Mouse (Mus musculus) limb, embryonic 11.5 days (tissue): ENCODE measurements around the gene Plekhm2. TPM values are rescaled to one million over a fixed set of nuclear protein-coding genes. Genes with fewer than 3 reads are reported as not detected.

ENCODE experiments used
- ATAC-seq: fragments of 200-750 bp; cut with Nextera tagmentation; 2 replicates; pipeline ENCODE4 v1.8.0; 2017; ENCODE audit warnings: low read depth; ENCODE audit not compliant: insufficient number of reproducible peaks, low FRiP score, low TSS enrichment
- DNase-seq: peaks from one replicate; pipeline ENCODE4 v3.0.0-alpha.2; 2015; ENCODE audit warnings: low spot score
- H3K27ac ChIP-seq: fragments of 300-500 bp; sonication (generic); replicated peaks from 2 replicates; pipeline ENCODE4 v1.5.1; 2014; ENCODE audit warnings: low read depth, mild to moderate bottlenecking, low read length
- H3K27me3 ChIP-seq: fragments of 300-500 bp; sonication (generic); 2 replicates; pipeline ENCODE4 v1.6.1; 2014; ENCODE audit warnings: mild to moderate bottlenecking, low read length, mixed read lengths; ENCODE audit not compliant: control insufficient read depth, insufficient read depth
- H3K36me3 ChIP-seq: fragments of 300-500 bp; sonication (generic); 2 replicates; pipeline ENCODE4 v1.6.1; 2014; ENCODE audit warnings: mild to moderate bottlenecking, low read length, moderate library complexity, mixed read lengths; ENCODE audit not compliant: control insufficient read depth, insufficient read depth
- H3K4me1 ChIP-seq: fragments of 300-500 bp; sonication (generic); 2 replicates; pipeline ENCODE4 v1.6.1; 2014; ENCODE audit warnings: low read length, mixed read lengths; ENCODE audit not compliant: control insufficient read depth, insufficient read depth
- H3K4me2 ChIP-seq: fragments of 300-500 bp; sonication (generic); 2 replicates; pipeline ENCODE4 v1.6.1; 2014; ENCODE audit warnings: low read depth, mild to moderate bottlenecking, moderate library complexity; ENCODE audit not compliant: severe bottlenecking
- H3K4me3 ChIP-seq: fragments of 300-500 bp; sonication (generic); 2 replicates; pipeline ENCODE4 v1.5.1; 2014; ENCODE audit warnings: low read depth, low read length
- H3K9ac ChIP-seq: fragments of 300-500 bp; sonication (generic); 2 replicates; pipeline ENCODE4 v1.6.1; 2014; ENCODE audit warnings: mild to moderate bottlenecking, low read length
- H3K9me3 ChIP-seq: fragments of 300-500 bp; sonication (generic); 2 replicates; pipeline ENCODE4 v1.6.1; 2016; ENCODE audit warnings: low read length; ENCODE audit not compliant: control insufficient read depth
- WGBS: fragments of 180-500 bp; shearing (Covaris S2); extraction: QIAGEN DNeasy Blood & Tissue Kit; methylation state at CpG from one replicate; pipeline ENCODE4 v1.1.7; 2014; 5-methylcytosine and 5-hydroxymethylcytosine counted together
- polyA plus RNA-seq: library from polyadenylated mRNA; unstranded; fragments of >200 nt; fragmentation: Nextera tagmentation; extraction: Ambion mirVana; gene quantifications from 2 replicates; pipeline ENCODE4 v1.2.1, GENCODE M21; 2014

Plekhm2 gene
- polyA plus RNA-seq, 1 experiment from 2014 or later: 4.4 TPM

GRCm38 (mm10) chr4:141618565-141619243, 46.0 kb downstream of the Plekhm2 start, which contains the start of gene Tmem82:
Gene Tmem82 (minus strand): TSS chr4:141618633.
- no peaks in the 10 kb centered on the region for H3K27me3 ChIP-seq
- peak within 1 kb of the TSS; percentile 51 for H3K4me2 ChIP-seq
- ATAC-seq (no peak), DNase-seq (peak; percentile 68)
- H3K9ac ChIP-seq: peak within 1 kb of the TSS; percentile 45
- no peak within 1 kb of the TSS for H3K27ac ChIP-seq
- 32% methylated on average over 20 of the region's 20 CpGs for WGBS
- peak within 1 kb of the TSS; percentile 20 for H3K4me3 ChIP-seq
- H3K36me3 ChIP-seq: no peaks in the 10 kb centered on the region; the same call in 1 of the 2 replicates
- H3K9me3 ChIP-seq: no peaks in the 10 kb centered on the region
- peaks cover 9% of the 10 kb centered on the region; the same call in 1 of the 2 replicates for H3K4me1 ChIP-seq

DNA sequence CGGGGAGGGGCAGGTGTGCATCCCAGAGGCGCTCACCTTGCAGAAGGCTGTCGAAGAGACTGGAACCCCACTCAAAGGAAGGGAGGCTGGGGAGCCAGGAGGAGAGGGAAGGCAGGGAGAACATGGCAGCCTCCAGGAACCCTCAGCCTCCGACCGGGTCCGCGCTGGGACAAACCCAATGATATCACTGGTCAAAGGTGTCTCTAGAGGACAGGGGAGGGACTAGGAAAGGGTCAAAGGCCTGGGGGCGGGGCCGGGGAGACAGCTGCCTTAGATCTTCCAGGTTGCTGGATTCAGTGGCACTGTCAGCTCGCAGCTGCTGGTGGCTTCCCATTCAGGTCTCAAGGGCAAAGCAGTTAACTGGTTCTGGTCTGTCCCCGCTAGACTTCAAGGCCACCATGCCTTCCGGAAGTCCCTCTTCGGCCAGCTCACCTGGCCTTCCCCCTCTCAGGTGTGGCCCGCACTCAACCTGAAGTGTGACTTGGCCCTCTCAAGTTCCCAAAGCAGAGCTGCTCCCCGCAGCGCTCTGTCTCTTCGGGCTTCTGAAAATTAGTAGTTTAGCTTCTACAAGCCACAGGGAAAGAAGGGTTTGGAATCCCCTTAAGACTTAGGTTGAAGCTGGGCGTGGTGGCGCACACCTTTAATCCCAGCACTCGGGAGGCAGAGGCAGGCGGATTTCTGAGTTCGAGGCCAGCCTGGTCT, 46.7 kb downstream of the Plekhm2 start:
- Histone ChIP-seq H3K9ac (peak overlapping the region; percentile 45; the same call in 1 of the 2 replicates), H3K27me3 (no peaks in the 10 kb centered on the region), H3K4me1 (peaks cover 9% of the 10 kb centered on the region; the same call in 1 of the 2 replicates), H3K9me3 (no peaks in the 10 kb centered on the region), H3K4me2 (peak overlapping the region; percentile 51), H3K36me3 (no peaks in the 10 kb centered on the region; the same call in 1 of the 2 replicates), H3K27ac (no peak overlapping the region), H3K4me3 (peak overlapping the region; percentile 20)
- no peak for ATAC-seq
- peak; percentile 53 for DNase-seq
- WGBS: 12% methylated on average over 21 of the region's 22 CpGs

DNA sequence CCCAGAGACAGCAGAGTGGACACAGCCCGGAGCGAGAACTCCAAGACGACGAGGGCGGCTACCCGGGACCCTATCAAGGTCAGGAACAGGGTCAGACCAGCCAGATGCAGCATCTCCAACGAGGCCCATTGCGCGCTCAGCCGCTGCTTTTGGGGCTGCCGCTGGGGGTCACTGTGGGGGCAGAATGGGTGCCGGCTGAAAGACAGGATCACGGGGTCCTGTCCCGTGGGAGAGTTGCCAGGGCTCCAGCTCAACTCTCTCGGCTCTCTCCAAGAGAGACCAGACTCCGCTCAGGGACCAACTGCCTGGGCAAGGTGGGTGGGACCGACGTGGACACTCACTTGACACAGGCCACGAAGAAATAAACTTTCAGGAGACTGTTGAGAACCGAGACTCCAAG, 47.4 kb downstream of the Plekhm2 start:
- DNase-seq: peak; percentile 80
- Histone ChIP-seq H3K4me1 (peaks cover 9% of the 10 kb centered on the region; the same call in 1 of the 2 replicates), H3K36me3 (no peaks in the 10 kb centered on the region; the same call in 1 of the 2 replicates), H3K27ac (no peak overlapping the region), H3K9ac (peak overlapping the region; percentile 45), H3K9me3 (no peaks in the 10 kb centered on the region), H3K4me3 (peak overlapping the region; percentile 20), H3K4me2 (peak overlapping the region; percentile 51), H3K27me3 (no peaks in the 10 kb centered on the region)
- no peak for ATAC-seq
- 3% methylated on average over 20 of the region's 20 CpGs for WGBS

DNA sequence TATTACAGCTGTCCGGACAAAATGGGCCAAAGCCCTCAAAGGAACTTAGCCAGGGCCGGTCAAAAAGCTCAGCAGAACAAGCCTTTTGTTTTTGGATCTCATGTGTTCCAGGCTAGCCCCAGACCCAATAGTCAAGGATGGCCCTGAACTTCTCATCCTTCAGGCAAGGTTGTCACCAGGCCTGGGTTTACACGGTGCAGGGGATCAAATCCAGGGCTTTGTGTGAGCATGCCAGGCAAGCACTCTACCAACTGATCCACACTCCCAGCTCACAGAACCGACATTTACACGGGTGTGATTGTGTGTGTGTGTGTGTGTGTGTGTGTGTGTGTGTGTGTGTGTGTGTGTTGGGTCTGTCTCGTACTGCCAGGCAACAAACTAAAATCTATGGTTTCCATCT, 47.9 kb downstream of the Plekhm2 start:
- DNase-seq: no peak
- 78% methylated on average over 6 of the region's 6 CpGs for WGBS
- Histone ChIP-seq H3K9me3 (no peaks in the 10 kb centered on the region), H3K9ac (no peak overlapping the region), H3K4me2 (no peak overlapping the region), H3K27ac (no peak overlapping the region), H3K36me3 (no peaks in the 10 kb centered on the region; the same call in 1 of the 2 replicates), H3K4me3 (no peak overlapping the region), H3K27me3 (no peaks in the 10 kb centered on the region), H3K4me1 (peaks cover 9% of the 10 kb centered on the region; the same call in 1 of the 2 replicates)
- ATAC-seq: no peak

DNA sequence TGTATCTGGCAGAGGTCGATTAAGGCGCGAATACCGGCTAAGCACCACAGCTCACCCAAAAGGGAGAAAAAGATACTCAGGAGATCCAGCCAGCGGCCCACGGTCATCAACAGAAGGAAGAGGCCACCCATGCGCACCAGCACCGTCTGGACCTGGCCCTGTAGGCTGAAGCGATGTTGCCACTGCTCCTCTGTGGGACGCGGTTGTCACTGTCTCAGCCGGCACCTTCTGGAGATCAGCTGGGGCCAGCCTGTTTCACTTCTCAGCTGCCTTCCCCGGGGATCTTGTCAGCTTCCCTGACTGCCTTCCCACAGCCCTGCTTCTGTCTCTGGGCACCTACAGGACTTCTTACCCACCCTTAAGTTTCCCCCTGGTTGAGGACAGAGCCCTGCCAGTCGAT, 49.8 kb downstream of the Plekhm2 start:
- no peaks in the 10 kb centered on the region for H3K27me3 ChIP-seq
- WGBS: 82% methylated on average over 14 of the region's 14 CpGs
- ATAC-seq: no peak

GRCm38 (mm10) chr4:141609538-141609937, 55.2 kb downstream of the Plekhm2 start:
- WGBS: 83% methylated on average over 6 of the region's 6 CpGs
- no peak overlapping the region for H3K4me2 ChIP-seq
- no peak for ATAC-seq
- no peak overlapping the region for H3K4me3 ChIP-seq
- H3K27ac ChIP-seq: no peak overlapping the region
- no peaks in the 10 kb centered on the region for H3K4me1 ChIP-seq
- DNase-seq: no peak
- no peak overlapping the region for H3K9ac ChIP-seq
- no peaks in the 10 kb centered on the region for H3K9me3 ChIP-seq
- no peaks in the 10 kb centered on the region for H3K36me3 ChIP-seq
- no peaks in the 10 kb centered on the region for H3K27me3 ChIP-seq

More for the DNA sequence above, 49.8 kb downstream of the Plekhm2 start:
- Histone ChIP-seq H3K4me1 (peaks cover 9% of the 10 kb centered on the region; the same call in 1 of the 2 replicates), H3K4me3 (no peak overlapping the region), H3K36me3 (no peaks in the 10 kb centered on the region; the same call in 1 of the 2 replicates), H3K4me2 (no peak overlapping the region), H3K27ac (no peak overlapping the region), H3K9ac (no peak overlapping the region), H3K9me3 (no peaks in the 10 kb centered on the region)
- no peak for DNase-seq

- H3K36me3 ChIP-seq: no peaks in the 10 kb centered on the region
- H3K4me2 ChIP-seq: no peak within 1 kb of the TSS
- no peaks in the 10 kb centered on the region for H3K27me3 ChIP-seq
- H3K9me3 ChIP-seq: no peaks in the 10 kb centered on the region
- no peak within 1 kb of the TSS for H3K4me3 ChIP-seq
- H3K4me1 ChIP-seq: no peaks in the 10 kb centered on the region
- 84% methylated on average over 11 of the region's 11 CpGs for WGBS
- H3K27ac ChIP-seq: no peak within 1 kb of the TSS
- DNase-seq (no peak), ATAC-seq (no peak)
- H3K9ac ChIP-seq: no peak within 1 kb of the TSS
Observed at GRCm38 (mm10) chr4:141605861-141606260, 58.8 kb downstream of the Plekhm2 start, which contains the start of gene Fblim1. Gene Fblim1 (minus strand): TSS chr4:141606096.

- H3K4me1 ChIP-seq: no peaks in the 10 kb centered on the region
- no peak for ATAC-seq
- no peaks in the 10 kb centered on the region for H3K36me3 ChIP-seq
Observed at GRCm38 (mm10) chr4:141605421-141605820, 59.3 kb downstream of the Plekhm2 start.

More at GRCm38 (mm10) chr4:141605421-141605820, 59.3 kb downstream of the Plekhm2 start:
- Histone ChIP-seq H3K27me3 (no peaks in the 10 kb centered on the region), H3K4me2 (no peak overlapping the region), H3K9ac (no peak overlapping the region), H3K27ac (no peak overlapping the region), H3K9me3 (no peaks in the 10 kb centered on the region), H3K4me3 (no peak overlapping the region)
- DNase-seq: no peak
- 87% methylated on average over 5 of the region's 5 CpGs for WGBS
